Mouse (Mus musculus): Measurements from ENCODE around the gene Mlx. TPM values are rescaled to one million over a fixed set of nuclear protein-coding genes. Genes with fewer than 3 reads are reported as not detected.

The Mlx gene
- total RNA-seq (2021): 10 to 100 TPM; 44.9 to 49.9 TPM
- long read RNA-seq, experiment 1, transcript Mlx-202 (8 exons, 1,826 nt): major isoform, 27 of 39 reads
- long read RNA-seq, experiment 1, partial matches to known transcripts: 0 of 39 reads
- long read RNA-seq, experiment 1, other reads (novel, unspliced or antisense): 7 of 39 reads
- long read RNA-seq, experiment 2, transcript Mlx-202 (8 exons, 1,826 nt): major isoform, 18 of 28 reads
- long read RNA-seq, experiment 2, partial matches to known transcripts: 2 of 28 reads
- long read RNA-seq, experiment 2, other reads (novel, unspliced or antisense): 5 of 28 reads

GRCm38 (mm10) chr11:101086756-101087681 is at the start of gene Mlx:
Mlx (plus strand) TSS chr11:101087277.
- intact Hi-C loops (cut with DNase I): no loop called here
- peak; percentile 94 to 95 for DNase-seq (ENCODE audit: low spot score in 2 of 2)

GRCm38 (mm10) chr11:101037795-101038194 is 49.3 kb upstream of the Mlx start:
- intact Hi-C loops (cut with DNase I): no loop called here

GRCm38 (mm10) chr11:101045826-101046225 is 41.3 kb upstream of the Mlx start:
- no peak for DNase-seq (ENCODE audit: low spot score in 2 of 2)
- intact Hi-C loops (cut with DNase I): no loop called here

More at GRCm38 (mm10) chr11:101037795-101038194, 49.3 kb upstream of the Mlx start:
- DNase-seq (ENCODE audit: low spot score in 2 of 2): no peak

GRCm38 (mm10) chr11:101046440-101046839 is 40.6 kb upstream of the Mlx start:
- intact Hi-C loops (cut with DNase I): no loop called here
- DNase-seq (ENCODE audit: low spot score in 2 of 2): no peak

GRCm38 (mm10) chr11:101047502-101047901 is 39.6 kb upstream of the Mlx start:
- intact Hi-C loops (cut with DNase I): no loop called here
- no peak for DNase-seq (ENCODE audit: low spot score in 2 of 2)

GRCm38 (mm10) chr11:101050359-101050758 is 36.7 kb upstream of the Mlx start:
- intact Hi-C loops (cut with DNase I): no loop called here
- no peak for DNase-seq (ENCODE audit: low spot score in 2 of 2)

GRCm38 (mm10) chr11:101051051-101051493 is 36.0 kb upstream of the Mlx start:
- DNase-seq (ENCODE audit: low spot score in 2 of 2): no peak
- intact Hi-C loops (cut with DNase I): no loop called here

- intact Hi-C loops (cut with DNase I): no loop called here
- DNase-seq (ENCODE audit: low spot score in 2 of 2): no peak
These were observed 35.5 kb upstream of the Mlx start for GRCm38 (mm10) chr11:101051617-101052016.

GRCm38 (mm10) chr11:101052751-101053473 is 34.2 kb upstream of the Mlx start:
- DNase-seq (ENCODE audit: low spot score in 2 of 2): no peak
- intact Hi-C loops (cut with DNase I): no loop called here

- DNase-seq (ENCODE audit: low spot score in 2 of 2): no peak
- intact Hi-C loops (cut with DNase I): no loop called here
These were observed 33.1 kb upstream of the Mlx start for GRCm38 (mm10) chr11:101053974-101054373.

GRCm38 (mm10) chr11:101055418-101055817 is 31.7 kb upstream of the Mlx start:
- DNase-seq (ENCODE audit: low spot score in 2 of 2): no peak
- intact Hi-C loops (cut with DNase I): loop anchor here (5.0 kb wide), 1 partner anchor 43 kb away; no protein-coding TSS in a partner anchor

GRCm38 (mm10) chr11:101056885-101057284 is 30.2 kb upstream of the Mlx start:
- DNase-seq (ENCODE audit: low spot score in 2 of 2): no peak
- intact Hi-C loops (cut with DNase I): loop anchor here (5.0 kb wide), 1 partner anchor 45 kb away; no protein-coding TSS in a partner anchor

GRCm38 (mm10) chr11:101057860-101058259 is 29.2 kb upstream of the Mlx start:
- intact Hi-C loops (cut with DNase I): loop anchor here (2.0 to 5.0 kb wide), 2 partner anchors 46 to 75 kb away; no protein-coding TSS in a partner anchor
- peak; percentile 87 to 88 for DNase-seq (ENCODE audit: low spot score in 2 of 2)

- DNase-seq (ENCODE audit: low spot score in 2 of 2): no peak
- intact Hi-C loops (cut with DNase I): loop anchor here (2.0 to 5.0 kb wide), 2 partner anchors 46 to 76 kb away; no protein-coding TSS in a partner anchor
These were observed 28.4 kb upstream of the Mlx start for GRCm38 (mm10) chr11:101058726-101059125.

- DNase-seq (ENCODE audit: low spot score in 2 of 2): no peak
- intact Hi-C loops (cut with DNase I): loop anchor here (2.0 to 5.0 kb wide), 2 partner anchors 47 to 77 kb away; no protein-coding TSS in a partner anchor
These were observed 27.6 kb upstream of the Mlx start for GRCm38 (mm10) chr11:101059473-101059872.

GRCm38 (mm10) chr11:101060126-101060525 is 27.0 kb upstream of the Mlx start:
- peak in 1 of 2 experiments; percentile 57 for DNase-seq (ENCODE audit: low spot score in 2 of 2)
- intact Hi-C loops (cut with DNase I): no loop called here

- intact Hi-C loops (cut with DNase I): no loop called here
- DNase-seq (ENCODE audit: low spot score in 2 of 2): no peak
These were observed 26.0 kb upstream of the Mlx start for GRCm38 (mm10) chr11:101061049-101061448.

GRCm38 (mm10) chr11:101062165-101062884 is 24.8 kb upstream of the Mlx start:
- intact Hi-C loops (cut with DNase I): no loop called here
- DNase-seq (ENCODE audit: low spot score in 2 of 2): peak in 1 of 2 experiments; percentile 49

Measured in left cerebral cortex, postnatal 14 days (tissue).